In genomic region chr9:83973467-83973866, GRCm38 (mm10) we compare ENCODE assay signal across 15 mouse cellular contexts.
"Had no signal": no experiment of that assay in that cellular context is flagged by ENCODE, and none has a peak within 500 bp of the region (broad histone marks: within the 10 kb centered on the region; RNA-seq: fewer than 3 reads in every experiment).

No protein-coding gene starts in this region.

- H3K9me3 ChIP-seq: limb, embryonic 15.5 days; liver, embryonic 15.5 days; lung, embryonic 15.5 days; midbrain, embryonic 13.5 days; midbrain, embryonic 15.5 days; neural tube, embryonic 12.5 days; stomach, embryonic 15.5 days had no signal

- H3K9ac ChIP-seq: limb, embryonic 15.5 days; liver, embryonic 15.5 days; lung, embryonic 15.5 days; midbrain, embryonic 13.5 days; midbrain, embryonic 15.5 days; neural tube, embryonic 12.5 days; stomach, embryonic 15.5 days had no signal

- ATAC-seq: lung, postnatal 0 days; midbrain, embryonic 13.5 days; midbrain, embryonic 15.5 days had no signal

- H3K4me2 ChIP-seq: limb, embryonic 15.5 days; liver, embryonic 15.5 days; lung, embryonic 15.5 days; midbrain, embryonic 11.5 days; midbrain, embryonic 13.5 days; midbrain, embryonic 15.5 days; neural tube, embryonic 12.5 days; stomach, embryonic 15.5 days had no signal

- H3K4me3 ChIP-seq: limb, embryonic 15.5 days; liver, embryonic 15.5 days; lung, embryonic 15.5 days; midbrain, embryonic 13.5 days; midbrain, embryonic 15.5 days; neural tube, embryonic 12.5 days; stomach, embryonic 15.5 days had no signal

- H3K36me3 ChIP-seq: limb, embryonic 15.5 days; liver, embryonic 15.5 days; lung, embryonic 15.5 days; midbrain, embryonic 13.5 days; midbrain, embryonic 15.5 days; neural tube, embryonic 12.5 days; stomach, embryonic 15.5 days had no signal

- H3K27me3 ChIP-seq: limb, embryonic 15.5 days; liver, embryonic 15.5 days; lung, embryonic 15.5 days; midbrain, embryonic 13.5 days; midbrain, embryonic 15.5 days; neural tube, embryonic 12.5 days; stomach, embryonic 15.5 days had no signal

- H3K27ac ChIP-seq: limb, embryonic 15.5 days; liver, embryonic 15.5 days; lung, embryonic 15.5 days; macrophage; midbrain, embryonic 13.5 days; midbrain, embryonic 15.5 days; neural tube, embryonic 12.5 days; stomach, embryonic 15.5 days; stomach, postnatal 0 days had no signal

- DNase-seq: lung, adult 2 months; right cerebral cortex, postnatal 14 days; thymus, adult 2 months; thymus, postnatal 36 days had no signal

- H3K4me1 ChIP-seq: limb, embryonic 15.5 days; liver, embryonic 15.5 days; lung, embryonic 15.5 days; midbrain, embryonic 13.5 days; midbrain, embryonic 15.5 days; neural tube, embryonic 12.5 days; stomach, embryonic 15.5 days had no signal
